Mouse (Mus musculus) bone marrow, adult 2 months (tissue): ENCODE measurements at regions not wholly inside any gene's neighbourhood (a gene's known extent, or its start where the extent isn't known, plus 50 kb on each side); places are given as distances from the start of the nearest gene placed in this dataset.

Experiments used
- CTCF ChIP-seq: fragments of 200-500 bp; IDR thresholded peaks from 2 replicates; pipeline ENCODE4 v1.5.1; 2011; ENCODE audit warnings: low read length, control low read depth; ENCODE audit not compliant: control insufficient read depth, insufficient read depth
- POLR2A ChIP-seq: fragments of 200-500 bp; IDR thresholded peaks from 2 replicates; pipeline ENCODE4 v1.6.1; 2011; ENCODE audit warnings: low read depth, mild to moderate bottlenecking, control low read depth, low read length, borderline replicate concordance; ENCODE audit not compliant: control insufficient read depth

DNA sequence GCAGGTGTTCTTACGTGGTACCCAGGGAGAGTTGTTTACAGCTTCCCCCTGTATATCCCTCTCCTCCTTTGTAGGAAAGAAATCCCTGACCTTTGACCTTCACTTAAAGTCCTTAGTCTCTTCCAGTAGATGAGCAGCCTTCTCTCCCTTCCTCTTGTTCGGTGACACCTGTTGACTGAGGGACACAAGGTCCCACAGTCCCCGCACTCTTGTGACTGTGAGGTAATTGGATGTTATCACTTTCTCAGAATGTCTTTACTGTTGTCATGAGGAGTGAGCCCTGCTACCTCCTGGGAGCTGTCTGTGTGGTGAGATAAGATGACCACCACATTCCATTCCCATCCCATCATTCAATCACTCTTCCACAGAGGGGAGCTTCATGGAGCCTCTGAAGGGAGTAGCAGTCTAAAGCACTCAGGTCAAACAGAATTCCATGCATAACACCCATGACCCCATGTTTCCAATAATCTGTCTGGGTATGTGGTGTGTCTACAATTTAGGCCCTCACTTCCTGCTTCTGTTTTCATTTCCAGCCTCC is 218.8 kb upstream of the Serp2 start:
- TF ChIP-seq POLR2A (no peak), CTCF (no peak)
